Mouse (Mus musculus) liver, postnatal 0 days (tissue): ENCODE results near the gene Dalrd3. TPM values are rescaled to one million over a fixed set of nuclear protein-coding genes. Genes with fewer than 3 reads are reported as not detected.

Experiments
- ATAC-seq: fragments of 200-750 bp; cut with Nextera tagmentation; 2 replicates; pipeline ENCODE4 v1.8.0; 2017; ENCODE audit warnings: mild to moderate bottlenecking, moderate library complexity
- DNase-seq: peaks from one replicate; pipeline ENCODE4 v3.0.0-alpha.2; 2016
- H3K27ac ChIP-seq: fragments of 300-500 bp; sonication (generic); 2 replicates; pipeline ENCODE4 v1.5.1; 2014; ENCODE audit warnings: antibody characterized with exemption, moderate library complexity, mild to moderate bottlenecking, low read depth
- H3K27me3 ChIP-seq: fragments of 300-500 bp; sonication (generic); 2 replicates; pipeline ENCODE4 v1.6.1; 2014; ENCODE audit warnings: low read length, control low read depth, mixed read lengths; ENCODE audit not compliant: insufficient read depth
- H3K36me3 ChIP-seq: fragments of 300-500 bp; sonication (generic); replicated peaks from 2 replicates; pipeline ENCODE4 v1.6.1; 2014; ENCODE audit warnings: mild to moderate bottlenecking, control low read depth, low read length, moderate library complexity, mixed read lengths; ENCODE audit not compliant: insufficient read depth
- H3K4me1 ChIP-seq: fragments of 300-500 bp; sonication (generic); 2 replicates; pipeline ENCODE4 v1.6.1; 2014; ENCODE audit warnings: antibody characterized with exemption, mild to moderate bottlenecking, control low read depth; ENCODE audit not compliant: insufficient read depth
- H3K4me2 ChIP-seq: fragments of 300-500 bp; sonication (generic); 2 replicates; pipeline ENCODE4 v1.6.1; 2014; ENCODE audit warnings: low read depth, mild to moderate bottlenecking, low read length, moderate library complexity, mixed read lengths
- H3K4me3 ChIP-seq: fragments of 300-500 bp; sonication (generic); 2 replicates; pipeline ENCODE4 v1.5.1; 2014; ENCODE audit warnings: low read depth, low read length
- H3K9ac ChIP-seq: fragments of 300-500 bp; sonication (generic); replicated peaks from 2 replicates; pipeline ENCODE4 v1.6.1; 2014; ENCODE audit warnings: mild to moderate bottlenecking, moderate library complexity
- H3K9me3 ChIP-seq: fragments of 300-500 bp; sonication (generic); 2 replicates; pipeline ENCODE4 v1.6.1; 2016; ENCODE audit warnings: mild to moderate bottlenecking, control low read depth, low read length, mixed read lengths
- CTCF ChIP-seq: sonication (generic); IDR thresholded peaks from 2 replicates; pipeline ENCODE4 v1.5.1; 2016; ENCODE audit warnings: antibody characterized with exemption, low read depth
- EP300 ChIP-seq: IDR thresholded peaks from 2 replicates; pipeline ENCODE4 v1.6.1; 2016; ENCODE audit warnings: antibody characterized with exemption, low read depth, mild to moderate bottlenecking
- WGBS: fragments of 180-500 bp; shearing (Covaris S2); extraction: QIAGEN DNeasy Blood & Tissue Kit; methylation state at CpG from one replicate; pipeline ENCODE4 v1.1.7; 2014; ENCODE audit not compliant: insufficient replicate concordance; 5-methylcytosine and 5-hydroxymethylcytosine counted together
- polyA plus RNA-seq: library from polyadenylated mRNA; unstranded; fragments of >200 nt; fragmentation: Nextera tagmentation; extraction: Ambion mirVana; gene quantifications from 2 replicates; pipeline ENCODE4 v1.2.1, GENCODE M21; 2015

The Dalrd3 gene
- polyA plus RNA-seq, 1 experiment from 2014 or later: 18.8 TPM

DNA sequence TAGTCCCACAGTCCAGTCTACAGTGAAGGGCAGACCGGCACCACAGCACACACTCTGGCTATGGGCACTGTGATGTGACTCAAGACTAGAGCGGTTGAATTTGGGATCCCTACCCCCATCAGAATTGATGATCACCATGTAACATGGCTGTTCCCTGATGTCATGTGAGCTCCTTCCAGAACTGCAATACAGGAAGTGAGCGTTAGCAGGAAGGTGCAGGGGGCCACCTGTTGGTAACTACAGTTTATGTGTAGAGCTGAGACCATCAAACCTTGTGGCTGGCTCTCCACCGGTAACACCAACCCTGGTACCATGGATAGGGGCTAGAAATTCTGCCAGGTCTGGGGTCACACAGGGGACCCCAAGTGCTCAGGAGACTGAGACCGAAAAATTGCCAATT is 19.5 kb downstream of the Dalrd3 start:
- ATAC-seq: no peak
- Histone ChIP-seq H3K4me2 (no peak overlapping the region), H3K27me3 (no peaks in the 10 kb centered on the region), H3K9me3 (no peaks in the 10 kb centered on the region), H3K4me3 (no peak overlapping the region), H3K9ac (no peak overlapping the region), H3K4me1 (no peaks in the 10 kb centered on the region), H3K27ac (no peak overlapping the region), H3K36me3 (no peaks in the 10 kb centered on the region)
- WGBS: 70% methylated on average over 5 of the region's 5 CpGs
- DNase-seq: no peak
- peak; percentile 47; the same call in 1 of the 2 replicates for TF ChIP-seq CTCF
- TF ChIP-seq EP300: no peak

DNA sequence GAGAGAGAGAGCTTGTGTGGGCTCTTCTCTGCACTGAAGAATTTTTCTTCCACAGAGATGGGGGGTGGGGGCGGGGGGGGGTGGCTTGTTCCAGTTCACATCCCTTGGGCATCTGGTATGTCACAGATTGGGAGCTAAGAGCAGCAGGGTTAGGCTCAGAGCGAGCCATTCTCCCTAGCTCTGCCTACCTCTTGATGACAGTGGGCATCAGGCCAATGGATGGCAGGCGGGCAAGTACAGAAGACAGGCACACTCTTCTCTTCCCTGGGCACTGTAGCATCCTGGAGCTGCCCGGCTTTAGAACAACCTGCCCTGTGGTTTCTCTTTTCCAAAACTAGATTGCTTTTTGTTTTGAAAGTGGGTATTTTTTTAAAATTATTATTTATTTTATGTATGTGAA is 21.8 kb downstream of the Dalrd3 start:
- no peak overlapping the region for H3K9ac ChIP-seq
- no peaks in the 10 kb centered on the region for H3K4me1 ChIP-seq
- no peak overlapping the region for H3K4me3 ChIP-seq
- no peak overlapping the region for H3K4me2 ChIP-seq
- DNase-seq: no peak
- H3K9me3 ChIP-seq: no peaks in the 10 kb centered on the region
- 80% methylated on average over 4 of the region's 4 CpGs for WGBS
- H3K36me3 ChIP-seq: no peaks in the 10 kb centered on the region
- no peak for ATAC-seq
- no peak for TF ChIP-seq CTCF
- TF ChIP-seq EP300: no peak
- H3K27ac ChIP-seq: no peak overlapping the region
- no peaks in the 10 kb centered on the region for H3K27me3 ChIP-seq

DNA sequence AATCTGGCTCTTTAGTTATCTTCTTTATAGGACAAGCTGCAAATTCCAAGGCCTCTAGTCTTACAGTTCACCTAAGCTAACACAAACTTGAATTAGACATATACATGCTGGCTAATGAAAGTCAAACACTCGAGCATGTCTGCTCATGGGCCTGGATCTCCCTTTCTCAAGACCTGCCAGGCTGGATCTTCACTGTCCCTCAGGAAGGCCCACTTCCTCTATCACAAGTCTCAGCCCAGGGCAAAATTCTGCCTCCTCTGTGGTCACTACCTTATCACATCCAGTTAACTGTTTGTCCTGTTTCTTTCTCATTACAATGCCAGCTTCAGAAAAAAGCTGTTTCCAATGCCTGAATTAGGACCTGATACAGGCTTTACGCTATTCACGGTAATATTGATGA is 24.7 kb downstream of the Dalrd3 start:
- peaks cover 8% of the 10 kb centered on the region; the same call in 1 of the 2 replicates for H3K4me1 ChIP-seq
- no peak overlapping the region for H3K4me3 ChIP-seq
- DNase-seq: no peak
- H3K9ac ChIP-seq: no peak overlapping the region
- no peak for ATAC-seq
- H3K9me3 ChIP-seq: no peaks in the 10 kb centered on the region
- H3K27ac ChIP-seq: no peak overlapping the region
- 52% methylated on average over 3 of the region's 3 CpGs for WGBS
- H3K4me2 ChIP-seq: no peak overlapping the region
- no peaks in the 10 kb centered on the region for H3K27me3 ChIP-seq
- TF ChIP-seq CTCF (no peak), EP300 (no peak)
- no peaks in the 10 kb centered on the region for H3K36me3 ChIP-seq

DNA sequence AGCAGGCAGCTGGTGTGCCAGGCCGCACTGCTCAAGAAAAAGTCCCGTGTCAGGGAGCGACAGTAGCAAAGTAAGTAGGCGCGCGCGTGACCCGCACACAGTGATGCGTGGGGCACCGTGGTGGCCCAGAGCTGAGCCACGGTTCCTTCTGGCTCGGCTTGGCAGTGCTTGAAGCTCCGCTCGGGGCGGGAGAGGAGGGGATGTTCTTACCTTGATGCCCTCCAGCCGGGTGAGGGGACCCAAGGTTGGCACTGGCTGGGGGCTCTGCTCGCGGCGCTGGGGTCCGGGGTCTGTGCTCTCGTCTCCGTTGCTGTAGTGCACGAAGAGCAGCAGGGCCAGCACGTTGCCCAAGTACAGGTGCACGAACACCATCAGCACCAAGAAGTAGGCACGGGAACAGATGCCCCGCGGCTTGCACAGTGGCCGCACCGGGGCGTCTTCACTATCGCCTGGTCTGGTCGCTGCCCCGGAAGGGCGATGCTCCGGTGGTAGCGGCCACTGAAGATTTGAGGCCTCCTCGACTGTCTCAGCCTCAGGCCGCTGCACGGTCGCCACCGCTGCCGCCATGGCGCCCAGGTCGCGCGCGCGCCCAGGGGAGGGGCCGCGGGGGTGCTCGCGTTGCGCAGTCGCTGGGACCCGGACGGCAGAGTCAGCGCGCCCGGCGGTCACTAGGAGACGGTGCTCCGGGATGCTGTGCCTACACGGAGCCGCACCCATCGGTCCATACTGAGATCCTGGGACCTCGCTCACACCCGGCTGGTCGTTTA is 27.5 kb downstream of the Dalrd3 start, which contains the start of gene P4htm:
TSS of gene P4htm (minus strand) at position 670 of the 767 bp plus-strand sequence.
- no peaks in the 10 kb centered on the region for H3K9me3 ChIP-seq
- H3K9ac ChIP-seq: peak within 1 kb of the TSS; percentile 57
- DNase-seq (peak; percentile 50), ATAC-seq (peak; percentile 69)
- TF ChIP-seq EP300 (no peak), CTCF (no peak)
- peak within 1 kb of the TSS; percentile 84 for H3K4me2 ChIP-seq
- peak within 1 kb of the TSS; percentile 53 for H3K4me3 ChIP-seq
- peaks cover 10% of the 10 kb centered on the region; the same call in 1 of the 2 replicates for H3K4me1 ChIP-seq
- no peaks in the 10 kb centered on the region for H3K36me3 ChIP-seq
- WGBS: 7% methylated on average over 67 of the region's 69 CpGs
- H3K27ac ChIP-seq: no peak within 1 kb of the TSS
- H3K27me3 ChIP-seq: no peaks in the 10 kb centered on the region

DNA sequence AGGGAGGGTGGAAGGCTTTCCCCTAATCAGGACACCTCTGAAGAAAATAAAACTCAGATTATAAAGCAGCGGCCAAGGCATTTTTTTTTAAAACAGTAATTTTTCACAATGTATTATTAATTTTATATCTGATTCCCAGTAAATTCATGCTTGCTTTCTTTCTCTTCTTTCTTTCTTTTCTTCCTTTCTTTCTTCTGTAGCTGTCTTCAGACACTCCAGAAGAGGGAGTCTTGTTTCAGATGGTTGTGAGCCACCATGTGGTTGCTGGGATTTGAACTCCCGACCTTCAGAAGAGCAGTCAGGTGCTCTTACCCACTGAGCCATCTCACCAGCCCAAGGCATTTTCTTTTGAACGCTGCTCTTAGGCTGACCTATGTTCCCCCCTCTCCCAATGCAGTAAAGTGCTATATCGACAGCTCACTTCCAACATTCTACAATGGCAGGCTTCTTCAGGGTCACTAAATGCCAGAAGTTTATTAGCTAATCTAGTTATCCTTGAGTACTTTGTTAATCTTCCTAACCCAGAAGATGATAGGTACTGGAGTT is 29.4 kb downstream of the Dalrd3 start:
- 73% methylated on average over 4 of the region's 4 CpGs for WGBS
- H3K36me3 ChIP-seq: peaks cover 13% of the 10 kb centered on the region
- no peak for DNase-seq
- no peak overlapping the region for H3K27ac ChIP-seq
- H3K27me3 ChIP-seq: no peaks in the 10 kb centered on the region
- ATAC-seq: no peak
- no peaks in the 10 kb centered on the region for H3K9me3 ChIP-seq
- H3K4me2 ChIP-seq: no peak overlapping the region
- H3K4me1 ChIP-seq: peaks cover 10% of the 10 kb centered on the region; the same call in 1 of the 2 replicates
- H3K9ac ChIP-seq: no peak overlapping the region
- TF ChIP-seq EP300 (no peak), CTCF (no peak)
- H3K4me3 ChIP-seq: no peak overlapping the region

DNA sequence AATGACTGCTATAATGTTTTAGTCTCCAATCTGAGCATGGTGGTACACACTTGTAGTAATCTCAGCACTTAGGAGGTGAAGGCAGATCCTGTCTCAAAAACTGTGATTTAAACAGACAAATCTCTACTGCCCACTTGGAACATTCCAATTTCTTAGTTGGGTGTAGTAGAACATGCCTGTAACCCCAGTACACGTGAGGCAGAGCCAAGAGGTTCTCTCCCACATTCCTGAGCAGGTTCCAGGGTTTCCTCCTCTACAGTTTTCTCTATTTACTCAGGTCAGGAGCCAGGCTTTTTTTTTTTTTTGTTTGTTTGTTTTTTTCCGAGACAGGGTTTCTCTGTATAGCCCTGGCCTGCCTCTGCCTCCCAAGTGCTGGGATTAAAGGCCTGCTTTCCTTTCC is 30.3 kb downstream of the Dalrd3 start:
- ATAC-seq (no peak), DNase-seq (no peak)
- Histone ChIP-seq H3K4me1 (peaks cover 10% of the 10 kb centered on the region; the same call in 1 of the 2 replicates), H3K4me2 (no peak overlapping the region), H3K27me3 (no peaks in the 10 kb centered on the region), H3K9me3 (no peaks in the 10 kb centered on the region), H3K36me3 (peaks cover 21% of the 10 kb centered on the region), H3K27ac (no peak overlapping the region), H3K9ac (no peak overlapping the region), H3K4me3 (no peak overlapping the region)
- TF ChIP-seq EP300: no peak
- no peak for TF ChIP-seq CTCF
- 57% methylated on average over 2 of the region's 2 CpGs for WGBS
